Comparison of ENCODE assay signal across 8 mouse cellular contexts in genomic region chr13:24761403-24762227, GRCm38 (mm10). TPM values are rescaled to one million over a fixed set of nuclear protein-coding genes. Genes with fewer than 3 reads are reported as not detected.
A peak's percentile ranks its signal among the peaks of the same experiment; 100 is the strongest.
DNase-seq lines count a peak whose midpoint lies in the region; ATAC-seq lines count a peak whose summit lies in the region.

TSS of gene Gmnn (minus strand) at chr13:24761923.

- H3K9ac ChIP-seq in intestine, embryonic 14.5 days (ENCODE audit: low read length) = peak within 1 kb of the TSS; percentile 80

- ATAC-seq in intestine, embryonic 14.5 days (replicated peaks; ENCODE audit: low FRiP score, low TSS enrichment, low read depth) = peak; percentile 97

- peak within 1 kb of the TSS; percentile 67 for H3K4me3 ChIP-seq in intestine, embryonic 14.5 days (ENCODE audit: low read depth, low read length)

- DNase-seq in adrenal gland, adult (ENCODE audit: inconsistent age in 2 of 2, low spot score in 1 of 2) = peak; percentile 92 to 96
- peak; percentile 95 for DNase-seq in embryo, embryonic 10.5 days (ENCODE audit: low spot score)
- DNase-seq in gastrocnemius, postnatal 25 days = peak; percentile 85
- peak; percentile 94 for DNase-seq in intestine, embryonic 14.5 days (ENCODE audit: low spot score)
- peak; percentile 70 to 81 for DNase-seq in left cerebral cortex, postnatal 14 days (ENCODE audit: low spot score in 2 of 2)
- peak; percentile 92 for DNase-seq in mesoderm, embryonic 11.5 days (ENCODE audit: low read depth, low spot score)
- DNase-seq in right cerebral cortex, postnatal 36 days (ENCODE audit: low spot score in 2 of 2) = peak; percentile 59 to 79
- DNase-seq in yolk sac, embryonic 10.5 days (ENCODE audit: low spot score) = peak; percentile 93

- no peaks in the 10 kb centered on the region for H3K9me3 ChIP-seq in intestine, embryonic 14.5 days (ENCODE audit: control insufficient read depth, low read length)

- H3K36me3 ChIP-seq in intestine, embryonic 14.5 days (ENCODE audit: control insufficient read depth, insufficient read depth, low read length) = peaks cover 28% of the 10 kb centered on the region

- intact Hi-C loops in left cerebral cortex, postnatal 14 days (cut with DNase I) = no loop called here

- WGBS in intestine, embryonic 14.5 days = under 1% methylated on average over 71 of the region's 79 CpGs

- H3K27me3 ChIP-seq in intestine, embryonic 14.5 days (replicated peaks; ENCODE audit: control insufficient read depth, insufficient read depth, low read length) = no peaks in the 10 kb centered on the region

- peak within 1 kb of the TSS; percentile 90 for H3K27ac ChIP-seq in intestine, embryonic 14.5 days (ENCODE audit: low read depth)

- H3K4me2 ChIP-seq in intestine, embryonic 14.5 days (ENCODE audit: low read length) = peak within 1 kb of the TSS; percentile 64

- H3K4me1 ChIP-seq in intestine, embryonic 14.5 days (replicated peaks; ENCODE audit: control insufficient read depth, insufficient read depth, low read length) = peaks cover 9% of the 10 kb centered on the region; the same call in 1 of the 2 replicates

RNA-seq across cellular contexts. Expression of gene Gmnn, which starts in this region (rescaled TPM):
- 1 to 10 TPM; 2.3 to 4.9 TPM for total RNA-seq in gastrocnemius, postnatal 25 days (2021)
- polyA plus RNA-seq in intestine, embryonic 14.5 days (2014; fragmentation: Nextera tagmentation; extraction: Ambion mirVana) = 121 and 124 TPM in 2 replicates
- 1 to 10 TPM; 2.4 to 3.1 TPM for total RNA-seq in left cerebral cortex, postnatal 14 days (2021)

Comparison
In these comparisons a context has a peak if more than half of its experiments do, and no peak if none do; other contexts are left out.
1. Peak in every context shown above with its lines: DNase-seq, ATAC-seq, H3K4me3 ChIP-seq and H3K27ac ChIP-seq.